Mouse (Mus musculus) heart, postnatal 0 days (tissue): ENCODE measurements around the gene Gm20532. TPM values are rescaled to one million over a fixed set of nuclear protein-coding genes. Genes with fewer than 3 reads are reported as not detected.

Experiments
- ATAC-seq: fragments of 200-750 bp; cut with Nextera tagmentation; 2 replicates; pipeline ENCODE4 v1.8.0; 2017; ENCODE audit warnings: low read depth, moderate number of reproducible peaks, moderate library complexity; ENCODE audit not compliant: insufficient read depth
- DNase-seq: peaks from one replicate; pipeline ENCODE4 v3.0.0-alpha.2; 2016; ENCODE audit warnings: low spot score
- H3K27ac ChIP-seq: fragments of 300-500 bp; sonication (generic); 2 replicates; pipeline ENCODE4 v1.5.1; 2014; ENCODE audit warnings: low read depth, mild to moderate bottlenecking
- H3K27me3 ChIP-seq: fragments of 300-500 bp; sonication (generic); 2 replicates; pipeline ENCODE4 v1.6.1; 2014; ENCODE audit warnings: low read length, mixed read lengths; ENCODE audit not compliant: control insufficient read depth, insufficient read depth
- H3K36me3 ChIP-seq: fragments of 300-500 bp; sonication (generic); replicated peaks from 2 replicates; pipeline ENCODE4 v1.6.1; 2014; ENCODE audit warnings: low read length, mixed read lengths; ENCODE audit not compliant: control insufficient read depth, insufficient read depth
- H3K4me1 ChIP-seq: fragments of 300-500 bp; sonication (generic); 2 replicates; pipeline ENCODE4 v1.6.1; 2014; ENCODE audit warnings: antibody characterized with exemption; ENCODE audit not compliant: control insufficient read depth, insufficient read depth
- H3K4me2 ChIP-seq: fragments of 300-500 bp; sonication (generic); 2 replicates; pipeline ENCODE4 v1.6.1; 2014; ENCODE audit warnings: low read depth, mild to moderate bottlenecking, low read length, moderate library complexity
- H3K4me3 ChIP-seq: fragments of 300-500 bp; sonication (generic); 2 replicates; pipeline ENCODE4 v1.5.1; 2014; ENCODE audit warnings: low read depth, low read length
- H3K9ac ChIP-seq: fragments of 300-500 bp; sonication (generic); replicated peaks from 2 replicates; pipeline ENCODE4 v1.6.1; 2014; ENCODE audit warnings: low read depth, low read length, mixed read lengths
- H3K9me3 ChIP-seq: fragments of 300-500 bp; sonication (generic); replicated peaks from 2 replicates; pipeline ENCODE4 v1.6.1; 2016; ENCODE audit warnings: low read length; ENCODE audit not compliant: control insufficient read depth
- CTCF ChIP-seq: IDR thresholded peaks from 2 replicates; pipeline ENCODE4 v1.5.1; 2016; ENCODE audit warnings: antibody characterized with exemption, control low read depth, low read depth
- EP300 ChIP-seq: IDR thresholded peaks from 2 replicates; pipeline ENCODE4 v1.6.1; 2016; ENCODE audit warnings: antibody characterized with exemption, low read depth
- WGBS: fragments of 180-500 bp; shearing (Covaris S2); extraction: QIAGEN DNeasy Blood & Tissue Kit; methylation state at CpG from one replicate; pipeline ENCODE4 v1.1.7; 2014; 5-methylcytosine and 5-hydroxymethylcytosine counted together
- polyA plus RNA-seq: library from polyadenylated mRNA; unstranded; fragments of >200 nt; fragmentation: Nextera tagmentation; extraction: Ambion mirVana; gene quantifications from 2 replicates; pipeline ENCODE4 v1.2.1, GENCODE M21; 2015
- total RNA-seq: library from RNA; depleted of rRNA; stranded (reverse); fragments of >200 nt; gene quantifications from 2 replicates; pipeline ENCODE4 v1.2.3, GENCODE M21; 2014; ENCODE audit warnings: low replicate concordance

The Gm20532 gene
- total and polyA plus RNA-seq, 2 experiments from 2014 or later: not detected

- no peak for TF ChIP-seq CTCF
- TF ChIP-seq EP300: 0 out of 2 replicates have a peak, but pooled peaks have one; percentile 11
- Histone ChIP-seq H3K27me3 (no peaks in the 10 kb centered on the region), H3K9me3 (no peaks in the 10 kb centered on the region), H3K27ac (peak overlapping the region; percentile 90), H3K9ac (no peak overlapping the region), H3K36me3 (no peaks in the 10 kb centered on the region), H3K4me3 (no peak overlapping the region), H3K4me2 (peak overlapping the region; percentile 35), H3K4me1 (peaks cover 42% of the 10 kb centered on the region)
- WGBS: 7% methylated on average over 5 of the region's 5 CpGs
- no peak for DNase-seq
- no peak for ATAC-seq
Measured at GRCm38 (mm10) chr2:26573807-26574206, 12.6 kb upstream of the Gm20532 start.

GRCm38 (mm10) chr2:26574862-26575261, 11.6 kb upstream of the Gm20532 start:
- Histone ChIP-seq H3K36me3 (no peaks in the 10 kb centered on the region), H3K9me3 (no peaks in the 10 kb centered on the region), H3K27me3 (no peaks in the 10 kb centered on the region), H3K4me1 (peaks cover 42% of the 10 kb centered on the region), H3K27ac (peak overlapping the region; percentile 90), H3K4me2 (no peak overlapping the region), H3K4me3 (no peak overlapping the region), H3K9ac (no peak overlapping the region)
- TF ChIP-seq EP300 (no peak), CTCF (no peak)
- no peak for ATAC-seq
- 65% methylated on average over 5 of the region's 5 CpGs for WGBS
- DNase-seq: no peak

GRCm38 (mm10) chr2:26575378-26575777, 11.1 kb upstream of the Gm20532 start:
- peaks cover 42% of the 10 kb centered on the region for H3K4me1 ChIP-seq
- no peak overlapping the region for H3K4me2 ChIP-seq
- no peak for DNase-seq
- H3K27ac ChIP-seq: peak overlapping the region; percentile 90
- TF ChIP-seq CTCF: no peak
- TF ChIP-seq EP300: no peak
- no peaks in the 10 kb centered on the region for H3K27me3 ChIP-seq
- 70% methylated on average over 1 of the region's 1 CpGs for WGBS
- H3K9me3 ChIP-seq: no peaks in the 10 kb centered on the region
- ATAC-seq: no peak
- no peak overlapping the region for H3K4me3 ChIP-seq
- H3K9ac ChIP-seq: no peak overlapping the region
- no peaks in the 10 kb centered on the region for H3K36me3 ChIP-seq

GRCm38 (mm10) chr2:26575865-26576264, 10.6 kb upstream of the Gm20532 start:
- Histone ChIP-seq H3K36me3 (no peaks in the 10 kb centered on the region), H3K4me1 (peaks cover 42% of the 10 kb centered on the region), H3K4me2 (no peak overlapping the region), H3K9me3 (no peaks in the 10 kb centered on the region), H3K9ac (no peak overlapping the region), H3K4me3 (no peak overlapping the region), H3K27me3 (no peaks in the 10 kb centered on the region), H3K27ac (peak overlapping the region; percentile 90)
- DNase-seq: peak; percentile 59
- TF ChIP-seq EP300: peak; percentile 96
- no peak for TF ChIP-seq CTCF
- 40% methylated on average over 4 of the region's 4 CpGs for WGBS
- ATAC-seq: peak; percentile 19; the same call in 1 of the 2 replicates

GRCm38 (mm10) chr2:26576462-26576861, 10.0 kb upstream of the Gm20532 start:
- no peaks in the 10 kb centered on the region for H3K36me3 ChIP-seq
- H3K9ac ChIP-seq: no peak overlapping the region
- 58% methylated on average over 4 of the region's 4 CpGs for WGBS
- H3K4me2 ChIP-seq: no peak overlapping the region
- no peak for TF ChIP-seq EP300
- no peak for TF ChIP-seq CTCF
- peaks cover 42% of the 10 kb centered on the region for H3K4me1 ChIP-seq
- H3K27me3 ChIP-seq: no peaks in the 10 kb centered on the region
- peak overlapping the region; percentile 90 for H3K27ac ChIP-seq
- no peaks in the 10 kb centered on the region for H3K9me3 ChIP-seq
- ATAC-seq (no peak), DNase-seq (no peak)
- H3K4me3 ChIP-seq: no peak overlapping the region

- H3K9ac ChIP-seq: no peak overlapping the region
- WGBS: 50% methylated on average over 6 of the region's 6 CpGs
Measured at GRCm38 (mm10) chr2:26578369-26578768, 8.1 kb upstream of the Gm20532 start.

More at GRCm38 (mm10) chr2:26578369-26578768, 8.1 kb upstream of the Gm20532 start:
- no peaks in the 10 kb centered on the region for H3K36me3 ChIP-seq
- TF ChIP-seq CTCF: no peak
- peak; percentile 99 for TF ChIP-seq EP300
- peaks cover 38% of the 10 kb centered on the region for H3K4me1 ChIP-seq
- peak overlapping the region; percentile 92 for H3K27ac ChIP-seq
- H3K27me3 ChIP-seq: no peaks in the 10 kb centered on the region
- peak overlapping the region; percentile 34 for H3K4me2 ChIP-seq
- ATAC-seq: peak; percentile 62
- no peaks in the 10 kb centered on the region for H3K9me3 ChIP-seq
- DNase-seq: peak; percentile 88
- H3K4me3 ChIP-seq: peak overlapping the region; percentile 1; the same call in 1 of the 2 replicates
